Mouse (Mus musculus): ENCODE measurements at regions not wholly inside any gene's neighbourhood (a gene's known extent, or its start where the extent isn't known, plus 50 kb on each side); places are given as distances from the start of the nearest gene placed in this dataset.

DNA sequence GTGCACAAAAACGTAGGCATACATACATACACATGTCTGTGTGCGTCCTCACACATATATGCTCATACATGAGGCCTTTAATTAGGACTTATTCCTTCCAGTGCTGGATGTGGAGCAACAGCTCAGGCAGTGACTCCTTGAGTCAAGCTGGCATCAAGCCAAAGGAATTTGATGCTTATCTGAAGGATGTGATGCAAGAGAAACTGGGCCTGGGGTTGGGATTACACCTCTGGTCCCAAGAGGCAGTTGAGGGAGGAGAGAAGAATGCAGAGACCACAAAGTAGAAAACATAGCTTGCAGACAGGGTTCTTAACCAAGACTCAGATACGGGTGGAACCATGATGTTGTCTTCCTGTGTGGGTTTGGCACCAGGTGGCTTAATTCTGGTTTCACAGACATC is 245.9 kb downstream of the Gm26897 start:
- no peak for TF ChIP-seq MXI1 (IDR thresholded peaks at IDR 0.05; ENCODE audit: low read depth, low read length)
- no peak for TF ChIP-seq GABPA (IDR thresholded peaks at IDR 0.05; ENCODE audit: insufficient replicate concordance, low read depth, low read length)
- TF ChIP-seq EP300 (IDR thresholded peaks at IDR 0.05; ENCODE audit: low read length), result no peak
- no peak for TF ChIP-seq SIN3A (IDR thresholded peaks at IDR 0.05; ENCODE audit: low read length)
- TF ChIP-seq BHLHE40 (IDR thresholded peaks at IDR 0.05; ENCODE audit: low read depth, low read length), result no peak
- no peak for TF ChIP-seq MAX (IDR thresholded peaks at IDR 0.05; ENCODE audit: low read length)
- TF ChIP-seq SMC3 (IDR thresholded peaks at IDR 0.05; ENCODE audit: low read depth, low read length), result no peak
- Histone ChIP-seq H3K9me3 (replicated peaks; ENCODE audit: low read length) (peaks cover 66% of the 10 kb centered on the region), H3K27me3 (replicated peaks) (no peaks in the 10 kb centered on the region), H3K4me1 (ENCODE audit: control insufficient read depth in 1 of 2, insufficient read depth in 2 of 2) (no peaks in the 10 kb centered on the region), H3K27ac (ENCODE audit: insufficient read depth, low read depth) (no peak overlapping the region), H3K79me2 (replicated peaks; ENCODE audit: control insufficient read depth, extremely low read depth, insufficient read depth, poor library complexity, severe bottlenecking) (no peaks in the 10 kb centered on the region), H3K4me2 (ENCODE audit: insufficient read depth, low read depth, poor library complexity, severe bottlenecking) (no peak overlapping the region), H3K36me3 (replicated peaks in 1 of 2; ENCODE audit: control insufficient read depth in 1 of 2, insufficient read depth in 1 of 2, low read length in 1 of 2) (no peaks in the 10 kb centered on the region), H3K4me3 (replicated peaks in 1 of 3; ENCODE audit: low read depth in 2 of 3, low read length in 2 of 3, poor library complexity in 1 of 3) (no peak overlapping the region), H3K9ac (ENCODE audit: insufficient read depth, low read depth) (no peak overlapping the region)
- in situ Hi-C loops (cut with MboI; ENCODE audit: low pct_ligation_motif_present, low pct_unique_long_range_greater_than_20kb, low sequenced_read_pairs) (no loop called here), dilution Hi-C loops (cut with MboI; ENCODE audit: extremely low pct_ligation_motif_present, extremely low pct_unique_long_range_greater_than_20kb, low sequenced_read_pairs) (no loop called here)
- DNase-seq (ENCODE audit: extremely low read depth), result no peak

DNA sequence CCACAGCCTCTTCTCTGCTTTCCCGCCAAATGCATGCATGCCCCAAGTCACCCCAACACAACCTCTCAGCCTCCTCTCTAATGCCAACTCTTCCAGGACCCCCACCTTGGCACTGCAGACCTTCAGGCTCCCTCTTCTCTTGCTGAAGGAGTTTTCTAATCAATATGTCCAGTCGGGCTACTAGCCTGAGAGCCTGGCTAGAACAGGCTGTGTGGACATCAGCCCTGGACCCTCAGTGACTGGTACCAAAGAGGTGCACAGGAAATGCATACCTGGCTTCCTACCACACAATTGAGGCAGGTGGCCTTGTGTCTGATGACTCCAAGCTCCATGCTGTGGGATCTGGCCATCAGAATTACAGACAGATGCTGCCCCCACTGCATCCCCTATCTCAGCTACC is 248.4 kb downstream of the Gm26897 start:
- H3K9me3 ChIP-seq (replicated peaks; ENCODE audit: low read length), result peaks cover 70% of the 10 kb centered on the region
- no peak overlapping the region for H3K4me3 ChIP-seq (replicated peaks in 1 of 3; ENCODE audit: low read depth in 2 of 3, low read length in 2 of 3, poor library complexity in 1 of 3)
- no peaks in the 10 kb centered on the region for H3K36me3 ChIP-seq (replicated peaks in 1 of 2; ENCODE audit: control insufficient read depth in 1 of 2, insufficient read depth in 1 of 2, low read length in 1 of 2)
- dilution Hi-C loops (cut with MboI; ENCODE audit: extremely low pct_ligation_motif_present, extremely low pct_unique_long_range_greater_than_20kb, low sequenced_read_pairs), result no loop called here
- H3K4me1 ChIP-seq (ENCODE audit: control insufficient read depth in 1 of 2, insufficient read depth in 2 of 2), result no peaks in the 10 kb centered on the region
- no peak overlapping the region for H3K9ac ChIP-seq (ENCODE audit: insufficient read depth, low read depth)
- no peaks in the 10 kb centered on the region for H3K79me2 ChIP-seq (replicated peaks; ENCODE audit: control insufficient read depth, extremely low read depth, insufficient read depth, poor library complexity, severe bottlenecking)
- H3K27ac ChIP-seq (ENCODE audit: insufficient read depth, low read depth), result no peak overlapping the region
- no peak overlapping the region for H3K4me2 ChIP-seq (ENCODE audit: insufficient read depth, low read depth, poor library complexity, severe bottlenecking)
- no peaks in the 10 kb centered on the region for H3K27me3 ChIP-seq (replicated peaks)
- TF ChIP-seq ETS1 (conservative IDR thresholded peaks at IDR 0.05; ENCODE audit: low read depth, low read length) (no peak), JUND (conservative IDR thresholded peaks at IDR 0.05; ENCODE audit: low read depth, low read length) (no peak), USF2 (conservative IDR thresholded peaks at IDR 0.05; ENCODE audit: low read depth, low read length) (no peak), TCF12 (IDR thresholded peaks at IDR 0.05; ENCODE audit: low read depth, low read length) (no peak)
- in situ Hi-C loops (cut with MboI; ENCODE audit: low pct_ligation_motif_present, low pct_unique_long_range_greater_than_20kb, low sequenced_read_pairs), result no loop called here
- DNase-seq (ENCODE audit: extremely low read depth), result no peak

GRCm38 (mm10) chr5:111985997-111986396 is 252.3 kb downstream of the Gm26897 start:
- no peak for TF ChIP-seq MAFK (IDR thresholded peaks at IDR 0.05; ENCODE audit: insufficient replicate concordance, low read length)
- TF ChIP-seq ZNF384 (IDR thresholded peaks at IDR 0.05; ENCODE audit: low read depth, low read length), result no peak
- no peak for TF ChIP-seq MAZ (IDR thresholded peaks at IDR 0.05; ENCODE audit: low read depth, low read length)
- TF ChIP-seq ZKSCAN1 (IDR thresholded peaks at IDR 0.05; ENCODE audit: borderline replicate concordance, low read depth, low read length), result no peak
- no peak for TF ChIP-seq POLR2AphosphoS2 (IDR thresholded peaks at IDR 0.05; ENCODE audit: low read depth, low read length)
- TF ChIP-seq MXI1 (IDR thresholded peaks at IDR 0.05; ENCODE audit: low read depth, low read length), result no peak
- no peak for TF ChIP-seq MEF2A (IDR thresholded peaks at IDR 0.05; ENCODE audit: borderline replicate concordance, low read depth, low read length)
- TF ChIP-seq POLR2A (IDR thresholded peaks at IDR 0.05; ENCODE audit: low read depth, low read length), result no peak
- TF ChIP-seq HCFC1 (IDR thresholded peaks at IDR 0.05; ENCODE audit: low read depth, low read length), result no peak
- no peak for TF ChIP-seq RAD21 (IDR thresholded peaks at IDR 0.05; ENCODE audit: low read depth, low read length)
- no peak for TF ChIP-seq ETS1 (conservative IDR thresholded peaks at IDR 0.05; ENCODE audit: low read depth, low read length)
- TF ChIP-seq NELFE (IDR thresholded peaks at IDR 0.05; ENCODE audit: low read depth, low read length), result no peak
- TF ChIP-seq BHLHE40 (IDR thresholded peaks at IDR 0.05; ENCODE audit: low read depth, low read length), result no peak
- no peak for TF ChIP-seq CHD1 (IDR thresholded peaks at IDR 0.05; ENCODE audit: low read depth, low read length)
- no peak for TF ChIP-seq E2F4 (IDR thresholded peaks at IDR 0.05; ENCODE audit: insufficient replicate concordance, low read depth, low read length)
- TF ChIP-seq USF1 (IDR thresholded peaks at IDR 0.05; ENCODE audit: low read depth, low read length), result no peak
- TF ChIP-seq ELF1 (IDR thresholded peaks at IDR 0.05; ENCODE audit: low read depth, low read length), result no peak
- Histone ChIP-seq H3K4me1 (ENCODE audit: control insufficient read depth in 1 of 2, insufficient read depth in 2 of 2) (no peaks in the 10 kb centered on the region), H3K79me2 (replicated peaks; ENCODE audit: control insufficient read depth, extremely low read depth, insufficient read depth, poor library complexity, severe bottlenecking) (no peaks in the 10 kb centered on the region), H3K27ac (ENCODE audit: insufficient read depth, low read depth) (no peak overlapping the region), H3K4me2 (ENCODE audit: insufficient read depth, low read depth, poor library complexity, severe bottlenecking) (no peak overlapping the region), H3K4me3 (replicated peaks in 1 of 3; ENCODE audit: low read depth in 2 of 3, low read length in 2 of 3, poor library complexity in 1 of 3) (no peak overlapping the region), H3K36me3 (replicated peaks in 1 of 2; ENCODE audit: control insufficient read depth in 1 of 2, insufficient read depth in 1 of 2, low read length in 1 of 2) (no peaks in the 10 kb centered on the region), H3K27me3 (replicated peaks) (no peaks in the 10 kb centered on the region), H3K9ac (ENCODE audit: insufficient read depth, low read depth) (no peak overlapping the region), H3K9me3 (replicated peaks; ENCODE audit: low read length) (peaks cover 80% of the 10 kb centered on the region)
- DNase-seq (ENCODE audit: extremely low read depth), result no peak
- dilution Hi-C loops (cut with MboI; ENCODE audit: extremely low pct_ligation_motif_present, extremely low pct_unique_long_range_greater_than_20kb, low sequenced_read_pairs) (no loop called here), in situ Hi-C loops (cut with MboI; ENCODE audit: low pct_ligation_motif_present, low pct_unique_long_range_greater_than_20kb, low sequenced_read_pairs) (no loop called here)

All from CH12.LX (cell line).